Comparison of ENCODE assay signal across 8 mouse cellular contexts in the genomic region with DNA sequence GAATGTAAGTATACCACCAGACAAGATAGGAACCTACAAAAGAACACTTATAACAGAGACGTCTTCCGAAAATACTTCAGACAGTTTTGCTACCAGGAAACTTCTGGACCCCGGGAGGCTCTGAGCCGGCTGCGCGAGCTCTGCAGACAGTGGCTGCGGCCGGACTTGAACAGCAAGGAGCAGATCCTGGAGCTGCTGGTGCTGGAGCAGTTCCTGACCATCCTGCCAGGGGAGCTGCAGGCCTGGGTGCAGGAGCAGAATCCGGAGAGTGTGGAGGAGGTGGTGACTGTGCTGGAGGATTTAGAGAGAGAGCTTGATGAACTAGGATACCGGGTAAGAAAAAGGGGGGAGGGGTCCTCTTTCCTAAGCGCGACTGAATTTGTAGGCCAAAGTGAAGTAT. TPM values are rescaled to one million over a fixed set of nuclear protein-coding genes. Genes with fewer than 3 reads are reported as not detected.
DNase-seq lines count a peak whose midpoint lies in the region; ATAC-seq and TF ChIP-seq lines count a peak whose summit lies in the region.

No protein-coding gene starts in this region.

- no peaks in the 10 kb centered on the region for H3K79me2 ChIP-seq in CH12.LX (replicated peaks; ENCODE audit: control insufficient read depth, extremely low read depth, insufficient read depth, poor library complexity, severe bottlenecking)

- DNase-seq in CH12.LX (ENCODE audit: extremely low read depth): no peak
- DNase-seq in layer of hippocampus, postnatal 25 days (ENCODE audit: extremely low spot score in 1 of 2, low spot score in 1 of 2): no peak
- no peak for DNase-seq in gastrocnemius, postnatal 10 days

- H3K4me2 ChIP-seq in CH12.LX (ENCODE audit: insufficient read depth, low read depth, poor library complexity, severe bottlenecking): peak overlapping the region; percentile 44; the same call in 1 of the 2 replicates
- H3K4me2 ChIP-seq in embryonic facial prominence, embryonic 15.5 days (replicated peaks): peak overlapping the region; percentile 63
- peak overlapping the region; percentile 64 for H3K4me2 ChIP-seq in limb, embryonic 12.5 days
- H3K4me2 ChIP-seq in stomach, embryonic 14.5 days (replicated peaks; ENCODE audit: low read depth, low read length): peak overlapping the region; percentile 69

- no peak for TF ChIP-seq CTCF in CH12.LX (conservative IDR thresholded peaks at IDR 0.05 in 1 of 2, IDR thresholded peaks at IDR 0.05 in 1 of 2; ENCODE audit: low read depth in 2 of 2, low read length in 2 of 2)

- peaks cover 33% of the 10 kb centered on the region for H3K4me1 ChIP-seq in erythroblast, embryonic 14.5 days (ENCODE audit: control insufficient read depth)
- peaks cover 3 to 32% of the 10 kb centered on the region in 2 experiments; a peak in 3 of 4 replicates for H3K4me1 ChIP-seq in CH12.LX (ENCODE audit: control insufficient read depth in 1 of 2, insufficient read depth in 2 of 2)
- peaks cover 14% of the 10 kb centered on the region for H3K4me1 ChIP-seq in embryonic facial prominence, embryonic 15.5 days
- H3K4me1 ChIP-seq in limb, embryonic 12.5 days (replicated peaks): peaks cover 15% of the 10 kb centered on the region
- peaks cover 15% of the 10 kb centered on the region; the same call in 1 of the 2 replicates for H3K4me1 ChIP-seq in stomach, embryonic 14.5 days (ENCODE audit: control insufficient read depth, insufficient read depth, low read length)

- in situ Hi-C loops in CH12.LX (cut with MboI; ENCODE audit: low pct_ligation_motif_present, low pct_unique_long_range_greater_than_20kb, low sequenced_read_pairs): no loop called here

- no peak for TF ChIP-seq EP300 in CH12.LX (IDR thresholded peaks at IDR 0.05; ENCODE audit: low read length)

- no peak overlapping the region for H3K27ac ChIP-seq in CH12.LX (ENCODE audit: insufficient read depth, low read depth)
- no peak overlapping the region for H3K27ac ChIP-seq in embryonic facial prominence, embryonic 15.5 days (replicated peaks)
- H3K27ac ChIP-seq in limb, embryonic 12.5 days: no peak overlapping the region
- H3K27ac ChIP-seq in stomach, embryonic 14.5 days (ENCODE audit: low read length): no peak overlapping the region

- no peaks in the 10 kb centered on the region for H3K27me3 ChIP-seq in erythroblast, embryonic 14.5 days (ENCODE audit: control insufficient read depth)
- H3K27me3 ChIP-seq in CH12.LX (replicated peaks): no peaks in the 10 kb centered on the region
- no peaks in the 10 kb centered on the region for H3K27me3 ChIP-seq in embryonic facial prominence, embryonic 15.5 days
- no peaks in the 10 kb centered on the region for H3K27me3 ChIP-seq in limb, embryonic 12.5 days
- no peaks in the 10 kb centered on the region for H3K27me3 ChIP-seq in stomach, embryonic 14.5 days (ENCODE audit: control insufficient read depth, insufficient read depth, low read length)

- dilution Hi-C loops in CH12.LX (cut with MboI; ENCODE audit: extremely low pct_ligation_motif_present, extremely low pct_unique_long_range_greater_than_20kb, low sequenced_read_pairs): no loop called here

- ATAC-seq in erythroblast, adult 5-6 weeks (replicated peaks; ENCODE audit: low FRiP score, poor library complexity, severe bottlenecking): no peak
- ATAC-seq in embryonic facial prominence, embryonic 15.5 days (ENCODE audit: insufficient number of reproducible peaks, low FRiP score, low TSS enrichment, low read depth): no peak
- no peak for ATAC-seq in limb, embryonic 12.5 days (ENCODE audit: insufficient number of reproducible peaks, insufficient read depth, low FRiP score, low TSS enrichment, low read depth)
- no peak for ATAC-seq in stomach, embryonic 14.5 days (ENCODE audit: insufficient number of reproducible peaks, insufficient read depth, low FRiP score, low read depth)

- WGBS in embryonic facial prominence, embryonic 15.5 days: 70% methylated on average over 12 of the region's 12 CpGs
- WGBS in limb, embryonic 12.5 days: 72% methylated on average over 12 of the region's 12 CpGs
- 70% methylated on average over 12 of the region's 12 CpGs for WGBS in stomach, embryonic 14.5 days

- no peak for TF ChIP-seq POLR2A in CH12.LX (IDR thresholded peaks at IDR 0.05; ENCODE audit: low read depth, low read length)

- peak overlapping the region; percentile 75; the same call in 1 of the 2 replicates for H3K9ac ChIP-seq in CH12.LX (ENCODE audit: insufficient read depth, low read depth)
- no peak overlapping the region for H3K9ac ChIP-seq in embryonic facial prominence, embryonic 15.5 days
- H3K9ac ChIP-seq in limb, embryonic 12.5 days (replicated peaks): peak overlapping the region; percentile 94
- no peak overlapping the region for H3K9ac ChIP-seq in stomach, embryonic 14.5 days (replicated peaks; ENCODE audit: low read depth, low read length)

- TF ChIP-seq RAD21 in CH12.LX (IDR thresholded peaks at IDR 0.05; ENCODE audit: low read depth, low read length): no peak

- no peaks in the 10 kb centered on the region for H3K9me3 ChIP-seq in erythroblast, embryonic 14.5 days (ENCODE audit: control insufficient read depth, low read length)
- H3K9me3 ChIP-seq in CH12.LX (replicated peaks; ENCODE audit: low read length): peaks cover under 1% of the 10 kb centered on the region
- no peaks in the 10 kb centered on the region for H3K9me3 ChIP-seq in embryonic facial prominence, embryonic 15.5 days (replicated peaks)
- no peaks in the 10 kb centered on the region for H3K9me3 ChIP-seq in limb, embryonic 12.5 days
- H3K9me3 ChIP-seq in stomach, embryonic 14.5 days (ENCODE audit: control insufficient read depth, low read depth, low read length): no peaks in the 10 kb centered on the region

- H3K4me3 ChIP-seq in erythroblast, embryonic 14.5 days (replicated peaks): peak overlapping the region; percentile 91
- peak overlapping the region in 2 of 3 experiments; percentile 75 to 78 for H3K4me3 ChIP-seq in CH12.LX (replicated peaks in 1 of 3; ENCODE audit: low read depth in 2 of 3, low read length in 2 of 3, poor library complexity in 1 of 3)
- peak overlapping the region; percentile 86 for H3K4me3 ChIP-seq in embryonic facial prominence, embryonic 15.5 days (replicated peaks)
- H3K4me3 ChIP-seq in limb, embryonic 12.5 days (replicated peaks): peak overlapping the region; percentile 80
- peak overlapping the region; percentile 67 for H3K4me3 ChIP-seq in stomach, embryonic 14.5 days (ENCODE audit: low read depth, low read length)

- peaks cover 26% of the 10 kb centered on the region for H3K36me3 ChIP-seq in erythroblast, embryonic 14.5 days (ENCODE audit: control insufficient read depth)
- H3K36me3 ChIP-seq in CH12.LX (replicated peaks in 1 of 2; ENCODE audit: control insufficient read depth in 1 of 2, insufficient read depth in 1 of 2, low read length in 1 of 2): peaks cover 9 to 36% of the 10 kb centered on the region in 2 experiments
- peaks cover 8% of the 10 kb centered on the region for H3K36me3 ChIP-seq in embryonic facial prominence, embryonic 15.5 days
- H3K36me3 ChIP-seq in limb, embryonic 12.5 days: peaks cover 25% of the 10 kb centered on the region
- H3K36me3 ChIP-seq in stomach, embryonic 14.5 days (ENCODE audit: control insufficient read depth, insufficient read depth, low read length): peaks cover 14% of the 10 kb centered on the region

RNA-seq across cellular contexts. Expression of a gene that starts 1.1 kb away (rescaled TPM):
- polyA plus RNA-seq in erythroblast, embryonic 14.5 days (2012): 0.04 and 0.09 TPM in 2 replicates
- 0.84 TPM in 1 of 2 replicates, not detected in the other for total RNA-seq in erythroblast, adult 5-6 weeks (2015; ENCODE audit: low replicate concordance)
- 0.70 and 1.4 TPM in 2 replicates for total RNA-seq in erythroblast, adult 5-6 weeks (2017; ENCODE audit: low replicate concordance)
- total RNA-seq in CH12.LX (2012; rRNA removed): 9.9 and 10.2 TPM in 2 replicates
- total RNA-seq in CH12.LX (2014; rRNA removed): 14.7 and 15.1 TPM in 2 replicates
- 10.6 and 10.7 TPM in 2 replicates for polyA plus RNA-seq in CH12.LX (2012; ENCODE audit: insufficient read length, low read depth)
- 10.9 and 11.3 TPM in 2 replicates for polyA plus RNA-seq in embryonic facial prominence, embryonic 15.5 days (2015; fragmentation: Nextera tagmentation; extraction: Ambion mirVana)
- 16.4 and 17.1 TPM in 2 replicates for polyA plus RNA-seq in limb, embryonic 12.5 days (2016; fragmentation: Nextera tagmentation; extraction: Ambion mirVana)
- 11.5 and 12.3 TPM in 2 replicates for polyA plus RNA-seq in stomach, embryonic 14.5 days (2014; fragmentation: Nextera tagmentation; extraction: Ambion mirVana)
- total RNA-seq in layer of hippocampus, postnatal 25 days (2021): 1 to 10 TPM; 8.5 to 9.7 TPM
- 1 to 10 TPM; 6.2 to 6.3 TPM for total RNA-seq in gastrocnemius, postnatal 10 days (2021)

RNA-seq across cellular contexts. Expression of a gene that starts 17.0 kb away (rescaled TPM):
- not detected in 2 replicates for polyA plus RNA-seq in erythroblast, embryonic 14.5 days (2012)
- not detected in 2 replicates for total RNA-seq in erythroblast, adult 5-6 weeks (2015; ENCODE audit: low replicate concordance)
- not detected in 2 replicates for total RNA-seq in erythroblast, adult 5-6 weeks (2017; ENCODE audit: low replicate concordance)
- total RNA-seq in CH12.LX (2012; rRNA removed) (not detected in 2 replicates), CH12.LX (2014; rRNA removed) (not detected in 2 replicates)
- polyA plus RNA-seq in CH12.LX (2012; ENCODE audit: insufficient read length, low read depth): not detected in 2 replicates
- polyA plus RNA-seq in embryonic facial prominence, embryonic 15.5 days (2015; fragmentation: Nextera tagmentation; extraction: Ambion mirVana): not detected in 2 replicates
- not detected in 2 replicates for polyA plus RNA-seq in limb, embryonic 12.5 days (2016; fragmentation: Nextera tagmentation; extraction: Ambion mirVana)
- not detected in 2 replicates for polyA plus RNA-seq in stomach, embryonic 14.5 days (2014; fragmentation: Nextera tagmentation; extraction: Ambion mirVana)
- not detected for total RNA-seq in layer of hippocampus, postnatal 25 days (2021)
- total RNA-seq in gastrocnemius, postnatal 10 days (2021): not detected

RNA-seq across cellular contexts. Expression of a gene that starts 38.8 kb away (rescaled TPM):
- polyA plus RNA-seq in erythroblast, embryonic 14.5 days (2012): 0.69 and 0.93 TPM in 2 replicates
- 16.9 and 23.6 TPM in 2 replicates for total RNA-seq in erythroblast, adult 5-6 weeks (2015; ENCODE audit: low replicate concordance)
- total RNA-seq in erythroblast, adult 5-6 weeks (2017; ENCODE audit: low replicate concordance): 13.9 and 19.9 TPM in 2 replicates
- total RNA-seq in CH12.LX (2012; rRNA removed) (20.0 and 20.9 TPM in 2 replicates), CH12.LX (2014; rRNA removed) (32.7 and 36.2 TPM in 2 replicates)
- 18.1 and 19.1 TPM in 2 replicates for polyA plus RNA-seq in CH12.LX (2012; ENCODE audit: insufficient read length, low read depth)
- 83.5 and 86.6 TPM in 2 replicates for polyA plus RNA-seq in embryonic facial prominence, embryonic 15.5 days (2015; fragmentation: Nextera tagmentation; extraction: Ambion mirVana)
- polyA plus RNA-seq in limb, embryonic 12.5 days (2016; fragmentation: Nextera tagmentation; extraction: Ambion mirVana): 103 and 105 TPM in 2 replicates
- 81.3 and 85.7 TPM in 2 replicates for polyA plus RNA-seq in stomach, embryonic 14.5 days (2014; fragmentation: Nextera tagmentation; extraction: Ambion mirVana)
- total RNA-seq in layer of hippocampus, postnatal 25 days (2021): 10 to 100 TPM; 35.6 to 42.4 TPM
- 10 to 100 TPM; 16.6 to 22.1 TPM for total RNA-seq in gastrocnemius, postnatal 10 days (2021)

RNA-seq across cellular contexts. Expression of a gene that starts 51.8 kb away (rescaled TPM):
- polyA plus RNA-seq in erythroblast, embryonic 14.5 days (2012): not detected in 2 replicates
- not detected in 2 replicates for total RNA-seq in erythroblast, adult 5-6 weeks (2015; ENCODE audit: low replicate concordance)
- not detected in 2 replicates for total RNA-seq in erythroblast, adult 5-6 weeks (2017; ENCODE audit: low replicate concordance)
- total RNA-seq in CH12.LX (2012; rRNA removed) (0.29 TPM in 1 of 2 replicates, not detected in the other), CH12.LX (2014; rRNA removed) (1.3 and 1.4 TPM in 2 replicates)
- 1.2 and 2.2 TPM in 2 replicates for polyA plus RNA-seq in CH12.LX (2012; ENCODE audit: insufficient read length, low read depth)
- not detected in 2 replicates for polyA plus RNA-seq in embryonic facial prominence, embryonic 15.5 days (2015; fragmentation: Nextera tagmentation; extraction: Ambion mirVana)
- polyA plus RNA-seq in limb, embryonic 12.5 days (2016; fragmentation: Nextera tagmentation; extraction: Ambion mirVana): 0.60 and 0.73 TPM in 2 replicates
- not detected in 2 replicates for polyA plus RNA-seq in stomach, embryonic 14.5 days (2014; fragmentation: Nextera tagmentation; extraction: Ambion mirVana)
- total RNA-seq in layer of hippocampus, postnatal 25 days (2021): not detected
- not detected for total RNA-seq in gastrocnemius, postnatal 10 days (2021)

Comparison
In these comparisons a context has a peak if more than half of its experiments do, and no peak if none do; other contexts are left out.
1. H3K9ac ChIP-seq: peak in CH12.LX (single experiment) and limb, embryonic 12.5 days (single experiment); none in embryonic facial prominence, embryonic 15.5 days (single experiment) and stomach, embryonic 14.5 days (single experiment).
2. RNA of a gene that starts 1.1 kb away (polyA plus RNA-seq): 16.4 to 17.1 TPM in limb, embryonic 12.5 days, 11.5 to 12.3 TPM in stomach, embryonic 14.5 days, 10.9 to 11.3 TPM in embryonic facial prominence, embryonic 15.5 days and 10.6 to 10.7 TPM in CH12.LX; 0.04 to 0.09 TPM in erythroblast, embryonic 14.5 days; every median in the first group is over 10 times any median in the second.
3. Peak in every context shown above with its lines, with median percentiles within 50 percentile points of each other: H3K4me3 ChIP-seq and H3K4me2 ChIP-seq.